Mouse (Mus musculus) forebrain, embryonic 11.5 days (tissue): ENCODE data around the gene Cracr2b. TPM values are rescaled to one million over a fixed set of nuclear protein-coding genes. Genes with fewer than 3 reads are reported as not detected.

Experiments
- ATAC-seq: fragments of 200-750 bp; cut with Nextera tagmentation; replicated peaks from 2 replicates; pipeline ENCODE4 v1.8.0; 2017; ENCODE audit warnings: moderate TSS enrichment; ENCODE audit not compliant: low FRiP score
- DNase-seq: peaks from one replicate; pipeline ENCODE4 v3.0.0-alpha.2; 2017; ENCODE audit warnings: low spot score
- H3K27ac ChIP-seq: fragments of 300-500 bp; sonication (generic); 2 replicates; pipeline ENCODE4 v1.5.1; 2014; ENCODE audit warnings: low read depth, low read length
- H3K27me3 ChIP-seq: fragments of 300-500 bp; sonication (generic); 2 replicates; pipeline ENCODE4 v1.6.1; 2014; ENCODE audit warnings: mild to moderate bottlenecking, low read length, mixed read lengths; ENCODE audit not compliant: control insufficient read depth, insufficient read depth
- H3K36me3 ChIP-seq: fragments of 300-500 bp; sonication (generic); 2 replicates; pipeline ENCODE4 v1.6.1; 2014; ENCODE audit warnings: mild to moderate bottlenecking, low read length, moderate library complexity, mixed read lengths; ENCODE audit not compliant: control insufficient read depth, insufficient read depth
- H3K4me1 ChIP-seq: fragments of 300-500 bp; sonication (generic); replicated peaks from 2 replicates; pipeline ENCODE4 v1.6.1; 2014; ENCODE audit warnings: low read length, mixed read lengths; ENCODE audit not compliant: control insufficient read depth, insufficient read depth
- H3K4me2 ChIP-seq: fragments of 300-500 bp; sonication (generic); 2 replicates; pipeline ENCODE4 v1.6.1; 2014; ENCODE audit warnings: low read depth, mild to moderate bottlenecking, low read length, moderate library complexity, mixed read lengths; ENCODE audit not compliant: severe bottlenecking
- H3K4me3 ChIP-seq: fragments of 300-500 bp; sonication (generic); 2 replicates; pipeline ENCODE4 v1.5.1; 2014; ENCODE audit warnings: low read depth, low read length
- H3K9ac ChIP-seq: fragments of 300-500 bp; sonication (generic); 2 replicates; pipeline ENCODE4 v1.6.1; 2014; ENCODE audit warnings: low read length
- H3K9me3 ChIP-seq: fragments of 300-500 bp; sonication (generic); 2 replicates; pipeline ENCODE4 v1.6.1; 2016; ENCODE audit warnings: low read length, mixed read lengths; ENCODE audit not compliant: control insufficient read depth
- WGBS: fragments of 180-500 bp; shearing (Covaris S2); extraction: QIAGEN DNeasy Blood & Tissue Kit; methylation state at CpG from one replicate; pipeline ENCODE4 v1.1.7; 2014; 5-methylcytosine and 5-hydroxymethylcytosine counted together
- polyA plus RNA-seq: library from polyadenylated mRNA; unstranded; fragments of >200 nt; fragmentation: Nextera tagmentation; extraction: Ambion mirVana; gene quantifications from 2 replicates; pipeline ENCODE4 v1.2.1, GENCODE M21; 2014

Gene Cracr2b
- polyA plus RNA-seq, 1 experiment from 2014 or later = 5.9 TPM

- peaks cover 3% of the 10 kb centered on the region; the same call in 1 of the 2 replicates for H3K36me3 ChIP-seq
- H3K4me3 ChIP-seq = peak overlapping the region; percentile 53
- H3K9me3 ChIP-seq = no peaks in the 10 kb centered on the region
- H3K27ac ChIP-seq = no peak overlapping the region
- H3K4me1 ChIP-seq = peaks cover 8% of the 10 kb centered on the region
- H3K27me3 ChIP-seq = peaks cover 4% of the 10 kb centered on the region
- DNase-seq (no peak), ATAC-seq (peak; percentile 55)
- H3K4me2 ChIP-seq = peak overlapping the region; percentile 88
- peak overlapping the region; percentile 46 for H3K9ac ChIP-seq
- 3% methylated on average over 23 of the region's 23 CpGs for WGBS
Measured at GRCm38 (mm10) chr7:141455610-141456314, 5.1 kb upstream of the Cracr2b start.

GRCm38 (mm10) chr7:141456739-141457138 lies 4.2 kb upstream of the Cracr2b start:
- no peak overlapping the region for H3K4me2 ChIP-seq
- H3K9me3 ChIP-seq = no peaks in the 10 kb centered on the region
- no peak overlapping the region for H3K27ac ChIP-seq
- peaks cover 13% of the 10 kb centered on the region for H3K27me3 ChIP-seq
- no peak for ATAC-seq
- no peak for DNase-seq
- no peak overlapping the region for H3K9ac ChIP-seq
- H3K4me1 ChIP-seq = peaks cover 11% of the 10 kb centered on the region
- no peak overlapping the region for H3K4me3 ChIP-seq
- 89% methylated on average over 6 of the region's 6 CpGs for WGBS
- peaks cover 3% of the 10 kb centered on the region; the same call in 1 of the 2 replicates for H3K36me3 ChIP-seq

GRCm38 (mm10) chr7:141457236-141457635 lies 3.7 kb upstream of the Cracr2b start:
- Histone ChIP-seq H3K36me3 (no peaks in the 10 kb centered on the region; the same call in 1 of the 2 replicates), H3K4me2 (no peak overlapping the region), H3K27me3 (peaks cover 18% of the 10 kb centered on the region), H3K4me1 (peaks cover 15% of the 10 kb centered on the region), H3K9me3 (no peaks in the 10 kb centered on the region), H3K27ac (no peak overlapping the region), H3K4me3 (no peak overlapping the region), H3K9ac (no peak overlapping the region)
- ATAC-seq (no peak), DNase-seq (no peak)
- 94% methylated on average over 14 of the region's 14 CpGs for WGBS

GRCm38 (mm10) chr7:141457986-141458660 lies 2.8 kb upstream of the Cracr2b start:
- Histone ChIP-seq H3K4me2 (no peak overlapping the region), H3K27me3 (peaks cover 27% of the 10 kb centered on the region), H3K4me1 (peaks cover 15% of the 10 kb centered on the region), H3K36me3 (no peaks in the 10 kb centered on the region), H3K9me3 (no peaks in the 10 kb centered on the region), H3K4me3 (no peak overlapping the region), H3K27ac (no peak overlapping the region), H3K9ac (no peak overlapping the region)
- ATAC-seq (no peak), DNase-seq (peak; percentile 79)
- 75% methylated on average over 15 of the region's 15 CpGs for WGBS

GRCm38 (mm10) chr7:141458661-141459060 lies 2.2 kb upstream of the Cracr2b start:
- 89% methylated on average over 11 of the region's 11 CpGs for WGBS
- Histone ChIP-seq H3K4me3 (no peak overlapping the region), H3K27me3 (peaks cover 33% of the 10 kb centered on the region), H3K27ac (no peak overlapping the region), H3K4me2 (no peak overlapping the region), H3K9ac (no peak overlapping the region), H3K9me3 (no peaks in the 10 kb centered on the region), H3K36me3 (no peaks in the 10 kb centered on the region), H3K4me1 (peaks cover 15% of the 10 kb centered on the region)
- no peak for ATAC-seq
- no peak for DNase-seq

- H3K27me3 ChIP-seq = peaks cover 39% of the 10 kb centered on the region
- WGBS = 90% methylated on average over 17 of the region's 17 CpGs
Measured at GRCm38 (mm10) chr7:141459301-141459711, 1.6 kb upstream of the Cracr2b start.

GRCm38 (mm10) chr7:141460001-141460390 lies 898 bp upstream of the Cracr2b start:
- Histone ChIP-seq H3K4me1 (peaks cover 17% of the 10 kb centered on the region), H3K9me3 (no peaks in the 10 kb centered on the region)
- WGBS = 81% methylated on average over 5 of the region's 5 CpGs

More at GRCm38 (mm10) chr7:141459301-141459711, 1.6 kb upstream of the Cracr2b start:
- Histone ChIP-seq H3K4me1 (peaks cover 15% of the 10 kb centered on the region), H3K27ac (no peak overlapping the region), H3K4me3 (no peak overlapping the region), H3K4me2 (no peak overlapping the region), H3K9ac (no peak overlapping the region), H3K9me3 (no peaks in the 10 kb centered on the region), H3K36me3 (no peaks in the 10 kb centered on the region)
- no peak for ATAC-seq
- DNase-seq = no peak

GRCm38 (mm10) chr7:141461521-141462332 lies 833 bp downstream of the Cracr2b start:
- Histone ChIP-seq H3K27ac (no peak overlapping the region), H3K4me1 (peaks cover 10% of the 10 kb centered on the region), H3K27me3 (peaks cover 60% of the 10 kb centered on the region), H3K4me3 (peak overlapping the region; percentile 29), H3K9me3 (no peaks in the 10 kb centered on the region), H3K9ac (peak overlapping the region; percentile 41), H3K36me3 (no peaks in the 10 kb centered on the region), H3K4me2 (peak overlapping the region; percentile 50)
- DNase-seq (no peak), ATAC-seq (no peak)
- 2% methylated on average over 59 of the region's 59 CpGs for WGBS

More at GRCm38 (mm10) chr7:141460001-141460390, 898 bp upstream of the Cracr2b start:
- Histone ChIP-seq H3K9ac (no peak overlapping the region), H3K4me2 (no peak overlapping the region), H3K4me3 (no peak overlapping the region), H3K27me3 (peaks cover 46% of the 10 kb centered on the region), H3K36me3 (no peaks in the 10 kb centered on the region), H3K27ac (no peak overlapping the region)
- ATAC-seq (no peak), DNase-seq (no peak)
